Mouse (Mus musculus) T-helper 2 cell (primary cell): ENCODE data around the gene Tmem268.

Experiments used
- in situ Hi-C: fragments of 300-600 bp; cut with MboI, MseI; formaldehyde crosslinking; loops from one replicate; pipeline ENCODE4 v1.15.1; 2025; ENCODE audit warnings: high pct_unique_total_duplicates

Gene Tmem268

GRCm38 (mm10) chr4:63595259-63595658, 36.7 kb downstream of the Tmem268 start:
- in situ Hi-C loops, result no loop called here

GRCm38 (mm10) chr4:63596010-63596409, 37.4 kb downstream of the Tmem268 start:
- in situ Hi-C loops, result no loop called here

- in situ Hi-C loops, result no loop called here
These were observed 42.2 kb downstream of the Tmem268 start for GRCm38 (mm10) chr4:63600786-63601185.

- in situ Hi-C loops, result no loop called here
These were observed 42.7 kb downstream of the Tmem268 start for GRCm38 (mm10) chr4:63601263-63601662.

GRCm38 (mm10) chr4:63604945-63605344, 46.4 kb downstream of the Tmem268 start, which contains the start of gene Gm11213:
Gm11213 (minus strand) TSS chr4:63605261.
- in situ Hi-C loops, result no loop called here

- in situ Hi-C loops, result no loop called here
These were observed 47.0 kb downstream of the Tmem268 start for GRCm38 (mm10) chr4:63605545-63605944.

GRCm38 (mm10) chr4:63605968-63606367, 47.4 kb downstream of the Tmem268 start:
- in situ Hi-C loops, result no loop called here

- in situ Hi-C loops, result no loop called here
These were observed 49.8 kb downstream of the Tmem268 start for GRCm38 (mm10) chr4:63608391-63608790.

GRCm38 (mm10) chr4:63621861-63622260, 63.3 kb downstream of the Tmem268 start:
- in situ Hi-C loops, result loop anchor here (5.0 to 10.0 kb wide), 2 partner anchors 213 to 320 kb away; no protein-coding TSS in a partner anchor

GRCm38 (mm10) chr4:63622378-63622835, 63.8 kb downstream of the Tmem268 start, which contains the start of gene Tex48:
Tex48 (minus strand) TSS chr4:63622428.
- in situ Hi-C loops, result loop anchor here (5.0 to 10.0 kb wide), 2 partner anchors 212 to 320 kb away; no protein-coding TSS in a partner anchor

GRCm38 (mm10) chr4:63625563-63626080, 67.0 kb downstream of the Tmem268 start:
- in situ Hi-C loops, result loop anchor here (10.0 kb wide), 1 partner anchor 209 kb away; no protein-coding TSS in a partner anchor

- in situ Hi-C loops, result loop anchor here (10.0 kb wide), 1 partner anchor 208 kb away; no protein-coding TSS in a partner anchor
These were observed 68.5 kb downstream of the Tmem268 start for GRCm38 (mm10) chr4:63627111-63627510.

GRCm38 (mm10) chr4:63633181-63633580, 74.6 kb downstream of the Tmem268 start:
- in situ Hi-C loops, result no loop called here
